Mouse (Mus musculus) liver, embryonic 12.5 days (tissue): ENCODE data around the gene Slc22a3. TPM values are rescaled to one million over a fixed set of nuclear protein-coding genes. Genes with fewer than 3 reads are reported as not detected.

Experiments used
- ATAC-seq: fragments of 200-750 bp; cut with Nextera tagmentation; 2 replicates; pipeline ENCODE4 v1.8.0; 2017; ENCODE audit warnings: moderate number of reproducible peaks, mild to moderate bottlenecking, moderate library complexity
- H3K27ac ChIP-seq: fragments of 300-500 bp; sonication (generic); 2 replicates; pipeline ENCODE4 v1.5.1; 2016; ENCODE audit warnings: mild to moderate bottlenecking
- H3K27me3 ChIP-seq: fragments of 300-500 bp; sonication (generic); replicated peaks from 2 replicates; pipeline ENCODE4 v1.6.1; 2016; ENCODE audit warnings: mild to moderate bottlenecking, moderate library complexity
- H3K36me3 ChIP-seq: fragments of 300-500 bp; sonication (generic); 2 replicates; pipeline ENCODE4 v1.6.1; 2016; ENCODE audit warnings: mild to moderate bottlenecking, moderate library complexity
- H3K4me1 ChIP-seq: fragments of 300-500 bp; sonication (generic); 2 replicates; pipeline ENCODE4 v1.6.1; 2016
- H3K4me2 ChIP-seq: fragments of 300-500 bp; sonication (generic); 2 replicates; pipeline ENCODE4 v1.6.1; 2016; ENCODE audit warnings: mild to moderate bottlenecking, moderate library complexity
- H3K4me3 ChIP-seq: fragments of 300-500 bp; sonication (generic); 2 replicates; pipeline ENCODE4 v1.5.1; 2016; ENCODE audit warnings: mild to moderate bottlenecking, moderate library complexity
- H3K9ac ChIP-seq: fragments of 300-500 bp; sonication (generic); 2 replicates; pipeline ENCODE4 v1.6.1; 2016; ENCODE audit warnings: mild to moderate bottlenecking, moderate library complexity
- H3K9me3 ChIP-seq: fragments of 300-500 bp; sonication (generic); replicated peaks from 2 replicates; pipeline ENCODE4 v1.6.1; 2016; ENCODE audit warnings: mild to moderate bottlenecking, moderate library complexity
- WGBS: fragments of 180-500 bp; shearing (Covaris S2); methylation state at CpG from one replicate; pipeline ENCODE4 v1.1.7; 2016; ENCODE audit not compliant: insufficient replicate concordance; 5-methylcytosine and 5-hydroxymethylcytosine counted together
- polyA plus RNA-seq: library from polyadenylated mRNA; unstranded; fragments of >200 nt; fragmentation: Nextera tagmentation; extraction: Ambion mirVana; gene quantifications from 2 replicates; pipeline ENCODE4 v1.2.1, GENCODE M21; 2016

The Slc22a3 gene
- polyA plus RNA-seq, 1 experiment from 2014 or later = 2.5 TPM

GRCm38 (mm10) chr17:12420886-12421574 is 86.5 kb downstream of the Slc22a3 start:
- Histone ChIP-seq H3K4me2 (no peak overlapping the region), H3K9me3 (no peaks in the 10 kb centered on the region), H3K27me3 (no peaks in the 10 kb centered on the region), H3K9ac (no peak overlapping the region), H3K4me1 (no peaks in the 10 kb centered on the region), H3K36me3 (peaks cover 13% of the 10 kb centered on the region), H3K4me3 (no peak overlapping the region), H3K27ac (no peak overlapping the region)
- WGBS = 67% methylated on average over 16 of the region's 16 CpGs
- ATAC-seq = no peak

DNA sequence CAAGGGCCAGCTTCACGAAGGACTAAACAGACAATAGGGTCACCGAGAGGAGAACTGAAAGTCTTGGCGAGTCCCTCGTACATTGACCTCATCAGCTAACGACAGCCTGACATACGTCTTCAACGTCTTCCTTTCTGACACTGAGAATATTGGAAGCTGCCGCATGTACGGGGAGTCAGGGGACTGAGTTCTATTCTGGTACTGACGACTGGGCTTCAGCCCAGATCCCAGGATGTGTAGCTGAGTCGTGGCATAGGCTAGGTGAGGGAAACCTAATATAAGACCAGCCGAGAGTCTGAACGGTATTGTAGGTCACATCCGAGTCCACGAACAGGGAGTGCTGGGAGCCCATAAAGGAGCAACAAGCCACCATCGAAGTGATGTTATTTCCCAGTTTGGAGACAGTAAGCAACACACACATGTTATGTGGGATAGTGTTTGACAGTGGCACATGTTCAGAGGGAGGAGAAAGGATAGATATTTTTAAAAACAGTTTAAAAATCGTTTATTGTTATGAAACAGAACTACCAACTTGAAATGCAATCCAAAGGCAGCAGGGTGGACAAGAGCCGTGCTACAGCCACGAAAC is 87.9 kb downstream of the Slc22a3 start:
- no peak for ATAC-seq
- Histone ChIP-seq H3K4me3 (no peak overlapping the region), H3K9ac (no peak overlapping the region), H3K4me1 (peaks cover 6% of the 10 kb centered on the region), H3K9me3 (no peaks in the 10 kb centered on the region), H3K27me3 (no peaks in the 10 kb centered on the region), H3K27ac (no peak overlapping the region), H3K4me2 (no peak overlapping the region), H3K36me3 (peaks cover 13% of the 10 kb centered on the region)
- WGBS = 67% methylated on average over 19 of the region's 19 CpGs

DNA sequence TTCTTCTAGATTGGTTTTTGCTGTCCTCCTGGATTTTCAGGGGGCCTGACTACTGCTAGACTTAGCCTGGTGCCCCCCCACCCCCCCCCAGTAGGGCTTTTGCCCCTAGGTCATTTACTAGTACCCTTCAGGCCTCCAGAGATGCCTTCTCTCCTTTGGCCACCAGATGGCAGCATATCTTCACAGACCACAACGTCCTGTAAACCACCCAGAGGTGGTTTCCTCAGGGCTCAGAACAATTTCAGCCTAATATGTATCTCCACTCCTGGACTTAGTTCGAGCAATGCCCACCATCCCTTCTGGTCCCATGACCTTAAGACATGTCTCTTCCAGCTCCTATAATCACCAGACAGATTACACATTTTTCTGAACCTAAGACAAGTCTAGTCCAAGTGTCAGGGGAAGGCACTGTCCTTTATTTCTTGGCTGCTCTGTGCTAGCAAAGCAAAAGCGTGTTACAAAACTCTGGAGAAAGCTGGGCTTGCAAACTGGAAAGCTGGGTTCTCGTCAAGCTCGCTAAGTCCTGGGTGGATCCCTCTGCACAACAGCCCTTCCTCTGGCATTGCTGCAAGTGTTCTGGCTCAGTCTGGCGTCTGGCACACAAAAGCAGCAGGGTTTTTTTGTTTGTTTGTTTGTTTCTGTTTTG is 91.1 kb downstream of the Slc22a3 start:
- 0 out of 2 replicates have a peak, but pooled peaks have one; percentile 7 for ATAC-seq
- Histone ChIP-seq H3K27me3 (no peaks in the 10 kb centered on the region), H3K27ac (no peak overlapping the region), H3K4me2 (no peak overlapping the region), H3K9ac (no peak overlapping the region), H3K36me3 (peaks cover 13% of the 10 kb centered on the region), H3K4me3 (no peak overlapping the region), H3K4me1 (peaks cover 6% of the 10 kb centered on the region), H3K9me3 (no peaks in the 10 kb centered on the region)
- WGBS = 35% methylated on average over 6 of the region's 6 CpGs

DNA sequence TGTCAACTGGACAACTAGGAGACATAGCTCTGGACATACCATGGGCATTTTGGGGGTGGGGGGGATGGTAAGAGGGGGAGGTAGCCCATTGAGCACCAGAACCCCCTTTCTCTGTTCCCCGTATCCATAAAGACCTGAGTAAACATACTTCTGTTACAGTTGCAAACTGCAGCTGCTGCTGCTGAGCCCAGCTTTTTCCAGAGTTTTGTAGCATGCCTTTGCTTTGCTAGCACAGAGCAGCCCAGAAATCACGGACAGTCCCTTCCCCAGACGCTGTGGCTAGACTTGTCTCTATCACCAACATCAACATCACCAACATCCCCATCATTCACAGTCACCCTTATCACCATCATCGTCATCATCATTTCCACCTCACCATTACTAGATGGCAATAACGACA is 91.8 kb downstream of the Slc22a3 start:
- Histone ChIP-seq H3K9ac (no peak overlapping the region), H3K4me3 (no peak overlapping the region), H3K4me1 (peaks cover 6% of the 10 kb centered on the region), H3K27ac (no peak overlapping the region), H3K9me3 (no peaks in the 10 kb centered on the region), H3K36me3 (peaks cover 9% of the 10 kb centered on the region), H3K4me2 (no peak overlapping the region), H3K27me3 (no peaks in the 10 kb centered on the region)
- no peak for ATAC-seq
- 66% methylated on average over 5 of the region's 5 CpGs for WGBS

DNA sequence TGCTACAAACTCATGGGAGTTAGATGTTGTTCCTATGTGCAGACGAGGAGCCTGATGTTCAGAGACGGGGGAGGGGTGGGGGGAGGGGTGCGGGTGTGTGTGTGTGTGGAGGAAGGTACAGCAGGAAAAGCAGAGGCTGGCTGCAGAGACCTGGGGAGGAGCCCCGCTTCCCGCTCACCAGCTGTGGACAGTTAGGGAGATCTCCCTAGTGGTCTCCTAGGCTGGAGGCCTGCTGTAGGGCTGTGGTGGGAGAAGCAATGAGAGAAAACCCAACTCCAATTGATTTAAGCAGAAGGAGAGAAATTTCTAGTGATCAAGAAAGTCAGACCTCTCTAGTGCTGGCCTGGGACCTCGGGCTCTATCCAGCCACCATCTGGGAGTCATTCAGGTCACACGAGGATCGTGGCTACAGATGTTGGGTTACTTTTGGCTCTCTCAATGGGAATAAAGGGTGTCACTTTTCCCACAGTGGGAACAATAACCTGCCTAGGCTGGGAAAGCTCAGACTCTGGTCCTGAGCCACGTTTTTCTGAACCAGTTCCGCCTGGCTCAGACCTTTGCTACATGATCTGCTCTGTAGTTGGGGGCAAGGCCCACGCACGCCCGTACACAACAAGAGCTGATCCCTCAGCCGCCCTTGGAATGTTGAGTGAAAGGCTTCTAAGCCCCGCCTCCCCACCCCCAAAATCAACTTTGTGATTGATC is 92.3 kb downstream of the Slc22a3 start:
- peak; percentile 53 for ATAC-seq
- H3K4me2 ChIP-seq = no peak overlapping the region
- no peaks in the 10 kb centered on the region for H3K27me3 ChIP-seq
- H3K27ac ChIP-seq = peak overlapping the region; percentile 32; the same call in 1 of the 2 replicates
- no peak overlapping the region for H3K9ac ChIP-seq
- no peak overlapping the region for H3K4me3 ChIP-seq
- H3K9me3 ChIP-seq = no peaks in the 10 kb centered on the region
- 45% methylated on average over 15 of the region's 15 CpGs for WGBS
- H3K4me1 ChIP-seq = peaks cover 6% of the 10 kb centered on the region
- peaks cover 9% of the 10 kb centered on the region for H3K36me3 ChIP-seq

- no peak overlapping the region for H3K27ac ChIP-seq
- no peaks in the 10 kb centered on the region for H3K36me3 ChIP-seq
- no peak overlapping the region for H3K4me3 ChIP-seq
- H3K9ac ChIP-seq = no peak overlapping the region
- no peak overlapping the region for H3K4me2 ChIP-seq
- H3K9me3 ChIP-seq = no peaks in the 10 kb centered on the region
- ATAC-seq = no peak
- 55% methylated on average over 3 of the region's 3 CpGs for WGBS
- no peaks in the 10 kb centered on the region for H3K27me3 ChIP-seq
- peaks cover 6% of the 10 kb centered on the region for H3K4me1 ChIP-seq
Observed at GRCm38 (mm10) chr17:12412891-12413237, 94.6 kb downstream of the Slc22a3 start.

DNA sequence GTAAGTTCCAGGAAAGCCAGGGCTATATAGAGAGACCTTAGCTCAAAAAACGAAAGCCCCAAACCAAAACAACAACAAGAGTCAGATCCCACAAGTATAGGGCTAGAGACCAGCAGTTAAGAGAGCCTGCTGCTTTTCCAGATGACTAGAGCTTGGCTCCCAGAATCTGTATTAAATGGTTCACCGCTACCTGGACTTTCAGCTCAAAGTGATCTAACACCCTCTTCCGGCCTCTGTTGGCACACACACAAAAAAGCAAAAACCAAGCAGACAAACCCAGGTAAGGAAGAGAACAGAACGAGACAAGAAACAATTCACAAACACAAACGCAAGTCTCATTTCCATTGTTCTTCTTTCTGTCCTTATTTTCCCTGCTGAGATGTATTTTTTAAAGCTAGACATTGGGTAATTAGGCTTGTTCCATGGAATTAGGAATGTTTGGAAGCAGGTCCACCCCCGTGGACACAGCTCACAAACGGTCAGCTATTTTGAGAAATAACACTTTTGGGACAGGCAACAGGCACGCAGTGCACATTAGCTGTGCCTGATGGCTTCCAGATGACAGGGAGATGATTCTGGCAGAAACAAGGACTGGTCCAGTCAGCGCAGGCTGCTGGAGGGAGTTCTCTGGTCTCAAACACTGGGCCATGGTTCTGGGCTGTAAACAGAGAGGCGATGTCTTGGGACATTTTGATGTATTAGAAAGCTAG is 95.2 kb downstream of the Slc22a3 start:
- no peaks in the 10 kb centered on the region for H3K9me3 ChIP-seq
- H3K4me2 ChIP-seq = no peak overlapping the region
- no peaks in the 10 kb centered on the region for H3K27me3 ChIP-seq
- no peak overlapping the region for H3K9ac ChIP-seq
- WGBS = 61% methylated on average over 10 of the region's 10 CpGs
- H3K36me3 ChIP-seq = 0 out of 2 replicates have a peak, but pooled peaks cover 2% of the 10 kb centered on the region
- no peak for ATAC-seq
- no peak overlapping the region for H3K27ac ChIP-seq
- H3K4me1 ChIP-seq = peaks cover 6% of the 10 kb centered on the region
- no peak overlapping the region for H3K4me3 ChIP-seq

DNA sequence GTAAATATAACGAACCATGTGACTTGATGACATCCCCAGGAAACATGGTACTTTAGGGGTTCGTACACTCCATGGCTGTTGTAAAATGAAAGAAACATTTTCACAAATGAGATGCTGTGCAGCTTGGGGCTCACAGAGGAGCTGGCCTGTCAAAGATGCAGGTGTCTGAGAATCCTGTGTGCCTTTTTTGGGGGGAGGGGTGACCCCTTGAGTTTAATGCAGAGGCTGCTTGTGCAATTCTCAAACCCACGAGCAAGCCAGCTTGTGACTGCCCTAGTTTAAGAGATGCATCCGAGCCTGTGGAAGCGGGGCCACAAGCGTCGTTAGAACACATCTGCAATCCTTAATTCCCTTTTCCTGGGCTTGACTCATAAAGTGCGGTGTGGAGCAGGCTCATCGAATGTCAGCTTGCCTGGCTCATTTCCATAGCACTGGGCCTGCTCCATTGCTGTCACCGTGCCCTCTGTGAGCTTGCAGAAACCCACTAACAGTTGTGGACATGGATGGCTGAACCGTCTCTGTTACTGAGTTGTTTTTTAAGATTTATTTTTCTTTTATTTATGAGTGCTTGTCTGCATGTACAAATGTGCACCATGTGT is 98.1 kb downstream of the Slc22a3 start:
- Histone ChIP-seq H3K9me3 (0 out of 2 replicates have a peak, but pooled peaks cover 5% of the 10 kb centered on the region), H3K9ac (no peak overlapping the region), H3K4me2 (no peak overlapping the region), H3K4me1 (no peaks in the 10 kb centered on the region), H3K27me3 (no peaks in the 10 kb centered on the region), H3K27ac (no peak overlapping the region), H3K36me3 (peaks cover 17% of the 10 kb centered on the region), H3K4me3 (no peak overlapping the region)
- ATAC-seq = no peak
- WGBS = 70% methylated on average over 11 of the region's 11 CpGs

- ATAC-seq = no peak
- H3K4me1 ChIP-seq = no peaks in the 10 kb centered on the region
- no peak overlapping the region for H3K9ac ChIP-seq
- WGBS = 55% methylated on average over 7 of the region's 7 CpGs
- H3K4me2 ChIP-seq = no peak overlapping the region
- H3K27ac ChIP-seq = no peak overlapping the region
- H3K27me3 ChIP-seq = no peaks in the 10 kb centered on the region
- H3K4me3 ChIP-seq = no peak overlapping the region
- 0 out of 2 replicates have a peak, but pooled peaks cover 5% of the 10 kb centered on the region for H3K9me3 ChIP-seq
- H3K36me3 ChIP-seq = peaks cover 39% of the 10 kb centered on the region
Observed at GRCm38 (mm10) chr17:12403420-12403819, 104.1 kb downstream of the Slc22a3 start.

DNA sequence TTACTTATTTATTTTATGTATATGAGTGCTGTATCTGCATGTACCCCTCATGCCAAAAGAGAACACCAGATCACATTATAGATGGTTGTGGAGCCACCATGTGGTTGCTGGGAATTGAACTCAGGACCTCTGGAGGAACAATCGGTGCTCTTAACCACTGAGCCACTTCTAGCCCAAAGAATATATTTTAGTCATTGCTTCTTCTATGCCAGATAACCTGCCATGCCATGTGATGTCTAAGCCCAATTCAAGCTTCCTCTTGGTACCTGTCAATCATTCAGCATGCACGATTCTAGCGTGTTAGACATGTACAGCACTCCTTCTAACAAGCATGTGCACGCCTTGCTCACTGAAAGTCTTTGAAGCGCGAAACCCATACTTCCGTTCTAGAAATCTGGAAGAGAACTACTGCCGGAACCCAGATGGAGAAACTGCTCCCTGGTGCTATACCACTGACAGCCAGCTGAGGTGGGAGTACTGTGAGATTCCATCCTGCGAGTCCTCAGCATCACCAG is 111.3 kb downstream of the Slc22a3 start:
- H3K27me3 ChIP-seq = peaks cover 26% of the 10 kb centered on the region
- H3K27ac ChIP-seq = no peak overlapping the region
- H3K9ac ChIP-seq = no peak overlapping the region
- no peaks in the 10 kb centered on the region for H3K9me3 ChIP-seq
- no peak for ATAC-seq
- H3K36me3 ChIP-seq = no peaks in the 10 kb centered on the region; the same call in 1 of the 2 replicates
- H3K4me3 ChIP-seq = no peak overlapping the region
- no peak overlapping the region for H3K4me2 ChIP-seq
- H3K4me1 ChIP-seq = no peaks in the 10 kb centered on the region
- WGBS = 76% methylated on average over 9 of the region's 9 CpGs

- Histone ChIP-seq H3K36me3 (peaks cover 21% of the 10 kb centered on the region), H3K27me3 (peaks cover 34% of the 10 kb centered on the region), H3K4me1 (no peaks in the 10 kb centered on the region), H3K4me3 (no peak overlapping the region), H3K4me2 (no peak overlapping the region), H3K9me3 (no peaks in the 10 kb centered on the region), H3K9ac (no peak overlapping the region), H3K27ac (no peak overlapping the region)
- ATAC-seq = no peak
- WGBS = 75% methylated on average over 7 of the region's 7 CpGs
Observed at GRCm38 (mm10) chr17:12388239-12388638, 119.3 kb downstream of the Slc22a3 start.
